Mouse (Mus musculus) adrenal gland, adult 8-10 months (tissue): ENCODE data around the gene Vamp5. TPM values are rescaled to one million over a fixed set of nuclear protein-coding genes. Genes with fewer than 3 reads are reported as not detected.

ENCODE experiments used
- DNase-seq: peaks from one replicate; pipeline ENCODE4 v3.0.0; 2022
- total RNA-seq, 4 experiments: library from RNA; stranded (reverse); gene quantifications; 2 replicates each; pipeline ENCODE4 v1.2.4; 2022

Gene Vamp5
- total RNA-seq, 4 experiments from 2014 or later = 37.2 to 56.4 (median 40.4) TPM

DNA sequence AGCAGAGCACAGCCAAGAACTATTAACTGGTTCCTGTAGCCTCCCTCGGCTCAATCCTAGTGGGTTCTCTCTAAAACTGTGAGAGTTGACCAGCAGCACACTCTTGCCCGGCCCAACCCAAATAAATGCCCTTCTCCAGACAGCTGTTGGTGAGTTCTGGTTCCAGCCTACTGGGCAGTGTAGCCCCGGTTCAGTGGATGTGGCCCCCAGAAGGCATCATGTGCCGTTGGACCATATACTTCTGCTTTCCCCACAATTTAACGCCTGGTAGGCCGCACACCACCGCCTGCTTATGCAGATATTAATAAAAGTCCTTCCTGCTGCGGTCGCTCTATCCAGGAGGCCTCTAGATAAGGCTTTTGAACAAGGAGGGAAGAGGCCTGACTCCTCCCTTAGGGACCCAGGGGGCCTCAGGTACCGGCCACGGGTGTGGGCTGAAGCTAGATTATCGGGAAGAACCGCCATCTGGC, 9.2 kb upstream of the Vamp5 start:
- no peak for DNase-seq

DNA sequence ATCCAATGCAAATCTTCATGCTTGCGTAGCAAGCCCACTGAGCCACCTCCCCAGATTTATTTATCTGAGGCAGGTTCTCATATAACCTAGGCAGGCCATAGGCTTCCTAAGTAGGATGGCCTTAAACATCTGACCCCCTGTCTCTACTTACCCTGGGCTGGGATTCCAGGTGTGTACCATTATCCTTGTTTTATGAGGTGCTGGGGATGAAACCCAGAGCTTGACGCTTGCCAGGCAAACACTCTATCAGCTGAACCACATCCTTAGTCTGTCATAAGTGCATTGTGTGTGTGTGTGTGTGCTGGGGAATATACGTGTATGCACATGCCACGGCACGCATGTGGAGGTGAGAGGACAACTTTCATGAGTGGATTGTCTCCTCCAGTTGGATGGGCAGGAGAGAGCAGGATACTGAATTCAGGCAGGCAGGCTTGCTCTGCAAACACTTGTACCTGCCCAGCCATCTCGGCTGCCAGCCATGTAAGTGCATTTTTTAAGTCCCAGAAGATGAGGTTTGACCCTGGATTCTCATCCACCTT, 8.6 kb upstream of the Vamp5 start:
- no peak for DNase-seq

DNA sequence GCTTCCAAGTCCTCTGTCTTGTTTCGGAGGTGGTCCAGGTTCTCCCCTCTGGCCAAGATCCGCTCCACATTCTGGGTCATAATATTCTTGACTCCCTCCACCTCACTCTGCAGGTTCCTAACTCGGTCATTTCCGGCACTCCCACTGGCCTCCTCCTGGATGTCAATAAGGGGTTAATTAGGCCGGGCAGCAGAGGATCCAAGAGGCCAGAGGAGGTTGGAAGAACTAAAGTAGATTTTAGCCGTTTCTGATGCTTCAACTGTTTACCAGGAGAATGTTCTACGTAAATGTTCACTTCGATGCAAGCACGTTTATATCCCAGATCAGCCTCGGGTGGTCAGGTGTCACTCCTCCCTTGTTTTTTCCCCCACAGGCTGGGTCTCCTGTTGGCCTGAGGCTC, 8.0 kb upstream of the Vamp5 start:
- DNase-seq = no peak

DNA sequence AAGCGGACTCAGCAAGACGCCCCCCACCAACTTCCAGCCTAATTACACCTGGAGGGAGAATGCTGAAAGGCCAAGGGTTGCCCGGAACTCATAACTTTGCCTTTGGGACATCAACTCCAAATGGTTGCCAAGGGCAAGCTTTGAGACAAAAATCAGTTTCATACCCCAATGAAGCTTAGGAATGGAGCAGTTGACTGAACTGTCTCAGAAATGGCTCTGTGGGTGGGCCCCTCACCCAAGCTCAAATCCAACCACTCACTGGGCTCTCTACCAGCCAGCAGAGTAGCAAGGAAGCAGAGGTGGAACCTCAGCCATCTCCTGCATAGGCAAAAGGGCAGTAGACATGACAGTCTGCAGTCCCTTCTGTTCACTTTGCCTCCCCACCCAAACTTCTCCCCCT, 7.5 kb upstream of the Vamp5 start:
- no peak for DNase-seq

DNA sequence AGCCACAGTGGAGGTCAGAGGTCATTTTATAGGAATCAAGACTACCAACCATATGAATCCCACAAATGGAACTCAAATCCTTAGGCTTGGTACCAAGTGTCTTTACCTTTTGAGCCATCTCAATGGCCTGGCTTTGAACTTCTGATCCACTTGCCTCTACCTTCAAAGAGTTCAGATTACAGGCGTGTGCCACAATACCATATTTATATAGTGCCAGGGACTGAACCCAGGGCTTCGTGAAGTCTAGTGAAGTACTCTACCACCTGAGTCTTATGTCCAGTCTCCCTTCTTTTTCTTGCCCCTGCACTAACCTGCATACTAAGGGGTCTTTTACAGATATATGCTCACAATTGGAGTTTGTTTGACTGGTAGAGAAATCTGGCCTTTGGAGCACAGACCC, 6.3 kb upstream of the Vamp5 start:
- no peak for DNase-seq

DNA sequence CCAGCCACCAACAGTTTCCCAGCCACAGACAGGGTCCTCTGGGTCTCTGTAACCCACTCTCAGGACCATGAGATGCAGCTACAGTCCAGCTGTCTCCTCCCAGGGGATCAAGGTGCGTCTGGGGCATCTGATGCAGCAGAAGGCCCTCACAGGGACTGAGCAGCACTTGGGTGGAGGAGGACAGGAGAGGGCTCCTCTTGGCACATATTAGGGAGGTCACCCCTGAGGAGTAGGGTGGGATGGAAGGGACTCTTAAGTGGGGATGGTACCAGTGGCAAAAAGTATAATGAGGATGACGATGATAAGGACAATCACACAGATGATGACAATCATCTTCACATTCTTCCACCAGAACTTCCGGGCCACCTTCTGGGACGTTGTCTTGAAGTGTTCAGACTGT, 5.0 kb upstream of the Vamp5 start:
- no peak for DNase-seq

DNA sequence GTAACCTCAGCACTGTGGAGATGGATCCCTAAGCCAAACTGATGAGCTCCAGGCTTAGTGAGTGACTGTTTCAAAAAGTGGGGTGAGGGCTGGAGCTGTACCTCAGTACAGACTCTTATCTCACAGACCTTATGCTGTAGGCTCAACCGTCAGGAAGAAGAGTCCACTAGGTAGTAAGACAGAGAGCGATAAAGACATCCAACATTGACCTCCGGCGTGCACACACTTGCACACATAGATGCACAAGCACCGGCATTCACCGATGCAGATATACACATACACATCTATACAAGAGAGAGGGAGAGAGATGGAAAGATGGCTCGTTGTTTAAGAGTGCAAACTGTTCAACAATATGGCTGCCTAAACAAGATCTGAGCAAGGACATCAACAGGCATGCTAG, 3.7 kb upstream of the Vamp5 start:
- no peak for DNase-seq

DNA sequence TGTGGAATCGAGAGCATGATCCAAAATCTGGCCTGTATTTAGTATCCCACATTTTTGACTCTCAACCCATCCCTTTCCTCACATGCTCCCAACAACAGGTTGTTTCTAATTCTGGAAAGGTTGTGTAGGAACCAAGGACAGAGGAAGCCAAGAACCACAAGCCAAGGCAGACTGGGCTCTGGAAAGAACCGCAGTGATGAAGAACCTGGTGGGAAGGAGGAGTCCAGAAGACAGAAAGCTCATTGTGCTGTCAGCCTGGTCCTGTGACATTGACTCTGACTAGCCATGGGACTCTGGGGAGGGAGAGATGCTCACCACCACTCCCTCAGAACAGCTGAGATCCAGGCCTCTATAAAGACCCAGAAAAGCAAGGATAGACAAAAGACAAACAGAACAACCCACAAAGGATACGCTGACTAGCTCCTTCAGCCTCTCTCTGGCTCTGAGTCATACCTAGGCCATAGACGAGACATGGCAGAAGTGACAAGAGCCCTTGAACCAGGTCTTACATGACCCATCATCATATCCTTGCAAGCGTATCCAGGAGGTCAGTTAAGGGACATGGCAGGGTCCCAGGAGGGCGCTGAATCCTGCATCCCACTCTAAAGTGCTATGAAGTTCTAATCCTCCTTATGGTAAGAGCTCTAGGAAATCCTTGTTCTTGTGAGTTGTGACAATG, 3.0 kb upstream of the Vamp5 start:
- DNase-seq = no peak

DNA sequence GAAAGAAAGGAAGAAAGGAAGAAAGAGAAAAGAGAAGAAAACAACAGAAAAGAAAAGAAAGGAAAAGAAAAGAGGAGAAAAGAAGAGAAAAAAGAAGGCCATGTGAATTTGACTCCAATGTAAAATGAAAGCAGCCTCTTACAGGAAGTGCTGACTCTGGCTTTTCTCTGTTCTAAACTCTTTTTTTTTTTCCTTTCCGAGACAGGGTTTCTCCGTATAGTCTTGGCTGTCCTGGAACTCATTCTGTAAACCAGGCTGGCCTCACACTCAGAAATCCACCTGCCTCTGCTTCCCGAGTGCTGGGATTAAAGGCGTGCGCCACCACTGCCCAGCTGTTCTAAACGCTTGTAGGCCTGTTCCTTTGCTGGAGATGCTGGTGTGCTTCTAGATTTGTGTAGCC, 2.2 kb upstream of the Vamp5 start:
- DNase-seq = no peak

DNA sequence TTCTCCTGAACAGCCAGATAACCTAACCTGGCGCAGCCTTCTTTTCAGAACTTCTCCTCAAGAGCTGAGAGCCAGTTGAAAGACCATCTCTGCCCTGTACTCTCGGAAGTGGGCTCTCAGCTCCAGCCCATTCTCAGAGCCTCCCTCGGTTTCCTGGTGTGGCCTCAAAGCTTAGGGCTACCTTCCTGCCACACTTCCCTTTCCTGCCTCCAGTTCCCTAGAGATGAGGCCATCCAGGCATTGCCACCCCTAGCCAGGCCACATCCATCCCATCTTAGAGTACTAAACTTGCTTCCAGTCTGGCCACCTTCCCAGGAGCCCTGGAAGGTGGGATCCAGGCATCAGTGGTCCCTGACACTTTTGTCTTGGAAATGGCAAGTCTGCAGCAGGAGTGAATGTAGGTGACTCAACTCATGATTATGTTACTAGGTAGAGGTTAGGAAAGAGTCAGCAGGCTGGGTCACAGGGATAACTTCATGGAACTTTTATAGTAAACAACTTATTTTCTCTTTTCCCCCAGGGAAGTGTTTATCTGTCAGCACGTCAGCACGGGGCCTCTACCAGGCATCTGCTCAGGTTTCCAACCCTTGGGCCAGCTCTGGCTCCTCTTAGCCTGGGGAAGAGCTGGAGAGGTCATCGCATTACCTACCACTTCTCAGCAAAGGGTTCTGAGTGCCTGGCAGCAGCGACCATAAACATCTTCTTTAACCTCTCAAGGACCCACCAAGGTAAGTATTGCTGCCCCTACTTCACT, 714 bp downstream of the Vamp5 start:
- DNase-seq = no peak

DNA sequence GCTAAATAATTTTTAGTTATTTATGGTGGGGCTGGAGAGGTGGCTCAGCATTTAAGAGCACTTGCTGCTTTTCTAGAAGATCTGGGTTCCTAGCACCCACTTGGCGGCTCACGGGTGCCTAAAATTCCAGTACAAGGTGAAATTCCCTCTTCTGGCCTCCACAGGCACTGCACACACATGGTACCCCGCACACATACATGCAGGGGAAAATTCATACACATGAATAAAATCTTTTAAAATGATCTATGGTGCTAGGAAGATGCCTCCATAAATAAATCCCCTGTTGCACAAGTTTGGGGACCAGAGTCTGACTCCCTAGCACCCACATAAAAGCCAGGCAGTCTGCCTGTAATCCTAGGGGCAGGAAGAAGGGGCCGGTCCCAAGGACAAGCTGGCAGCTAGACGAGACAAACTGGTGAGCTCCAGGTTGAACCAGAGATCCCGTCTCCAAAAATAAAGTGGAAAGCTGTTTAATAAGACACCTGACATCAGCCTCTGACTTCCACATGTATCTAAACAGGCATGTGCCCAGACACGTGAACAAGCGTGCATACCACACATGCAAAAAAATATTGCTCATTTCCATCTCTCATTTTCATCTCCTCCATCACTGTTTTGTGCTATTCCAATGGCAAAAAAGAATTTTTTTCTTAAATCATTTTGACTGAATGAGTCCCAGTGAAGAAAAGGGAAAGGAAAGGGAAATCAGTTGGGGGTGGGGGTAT, 1.6 kb downstream of the Vamp5 start:
- DNase-seq = no peak

DNA sequence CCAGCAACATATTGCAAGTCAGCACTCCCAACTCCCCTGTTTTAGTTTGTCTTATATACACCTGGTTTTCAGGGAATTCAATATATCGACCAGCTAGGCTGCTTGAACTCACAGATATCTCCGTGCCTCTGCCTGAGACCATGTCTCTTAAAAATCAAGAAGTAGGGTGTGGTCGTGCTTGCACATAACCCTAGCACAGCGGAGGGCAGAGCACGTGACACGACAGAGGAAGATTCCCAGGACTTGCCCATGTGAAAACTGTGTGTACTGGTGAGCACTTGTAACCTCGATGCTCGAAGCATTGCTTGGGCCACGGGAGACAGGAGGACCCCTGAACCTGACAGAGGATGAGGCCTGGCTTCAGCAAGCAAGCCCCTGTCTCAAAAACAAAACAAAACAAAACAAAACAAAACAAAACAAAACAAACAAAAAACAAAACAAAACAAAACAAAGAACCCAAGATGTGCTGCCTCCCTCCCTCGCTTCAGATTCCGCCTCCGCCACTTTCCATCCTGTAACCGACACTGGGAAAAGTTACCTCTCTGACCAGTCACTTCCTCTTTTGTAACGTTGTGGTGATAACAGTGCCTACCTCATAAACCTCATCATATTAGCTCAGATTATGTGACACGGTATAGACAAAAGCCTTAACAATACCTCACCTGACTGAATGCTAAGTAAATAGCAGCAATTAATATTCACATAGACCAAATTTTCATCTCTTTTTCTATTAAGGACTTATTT, 5.3 kb downstream of the Vamp5 start:
- no peak for DNase-seq

DNA sequence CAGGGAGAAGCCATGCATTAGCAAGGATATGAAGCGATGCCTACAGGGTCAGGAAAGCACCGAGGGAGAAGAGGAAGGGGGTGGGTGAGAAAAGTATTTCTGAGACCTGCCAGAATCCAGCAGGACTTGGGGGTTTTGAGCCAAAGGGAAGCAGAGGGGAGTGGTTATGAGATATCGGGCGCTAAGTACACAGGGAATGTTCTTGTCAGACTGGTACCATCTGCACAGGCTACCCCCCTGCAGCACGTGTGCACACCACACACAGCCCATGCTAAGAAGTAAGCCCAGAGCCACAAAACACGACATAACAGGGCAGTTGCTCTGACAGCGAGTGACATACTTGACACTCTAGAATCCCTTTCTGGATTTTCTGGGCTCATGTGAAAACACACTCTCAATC, 6.1 kb downstream of the Vamp5 start:
- DNase-seq = no peak

DNA sequence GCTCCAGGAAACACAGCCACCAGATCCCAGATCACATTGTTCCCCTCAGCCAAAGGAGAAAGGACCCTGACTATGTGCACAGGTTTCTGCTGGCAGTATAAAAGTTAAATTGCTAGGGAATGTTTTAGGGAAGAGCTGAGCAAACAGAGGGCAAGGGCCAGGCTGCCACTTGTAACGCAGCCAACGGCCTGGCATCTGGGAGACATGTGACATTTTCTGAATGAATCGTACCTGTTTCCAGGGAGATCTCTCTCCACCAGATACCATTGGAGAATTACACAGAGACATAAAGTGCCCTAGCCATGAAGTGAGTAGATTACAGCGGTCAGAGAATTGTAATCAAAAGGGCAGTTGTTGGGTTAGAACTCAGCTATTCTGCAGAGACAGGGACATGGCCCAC, 7.1 kb downstream of the Vamp5 start:
- no peak for DNase-seq

DNA sequence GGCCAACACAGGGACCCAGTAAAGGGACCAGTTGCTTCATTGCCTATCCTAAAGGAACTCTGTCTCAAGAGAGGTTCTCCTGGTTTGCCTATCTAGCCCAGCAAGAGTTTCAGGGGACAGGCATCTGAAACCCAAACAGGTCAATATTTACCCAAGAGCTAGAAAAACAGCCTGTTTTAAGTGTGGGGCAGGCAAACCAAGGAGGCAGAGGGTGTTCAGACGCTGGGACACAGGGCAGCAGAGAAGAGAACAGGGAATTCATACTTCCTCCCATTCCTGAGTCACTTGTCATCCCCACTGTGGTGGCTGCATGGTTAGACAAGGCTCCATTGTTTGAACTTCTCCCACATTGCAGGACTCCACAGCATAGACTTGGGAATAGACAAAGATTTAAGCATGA, 8.7 kb downstream of the Vamp5 start:
- DNase-seq = no peak

DNA sequence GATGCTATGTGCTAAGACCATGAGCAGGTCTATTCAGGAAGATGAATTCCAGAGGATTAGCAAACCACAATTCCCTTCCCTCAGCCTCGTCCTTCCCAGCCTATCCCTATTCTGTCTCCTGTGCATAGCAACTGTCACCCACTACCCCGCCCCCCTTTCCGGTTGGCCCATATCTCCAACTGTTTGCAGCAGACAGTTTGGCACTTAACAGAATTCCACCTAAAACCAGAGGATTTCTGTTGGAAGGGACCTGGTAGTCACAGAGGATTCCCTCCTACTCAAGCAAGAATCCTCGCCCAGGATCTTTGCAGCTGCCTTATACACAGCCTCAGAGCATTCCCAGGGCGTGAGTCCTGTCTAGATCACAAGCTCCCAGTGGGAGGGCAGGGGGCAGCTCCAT, 9.1 kb downstream of the Vamp5 start:
- no peak for DNase-seq

DNA sequence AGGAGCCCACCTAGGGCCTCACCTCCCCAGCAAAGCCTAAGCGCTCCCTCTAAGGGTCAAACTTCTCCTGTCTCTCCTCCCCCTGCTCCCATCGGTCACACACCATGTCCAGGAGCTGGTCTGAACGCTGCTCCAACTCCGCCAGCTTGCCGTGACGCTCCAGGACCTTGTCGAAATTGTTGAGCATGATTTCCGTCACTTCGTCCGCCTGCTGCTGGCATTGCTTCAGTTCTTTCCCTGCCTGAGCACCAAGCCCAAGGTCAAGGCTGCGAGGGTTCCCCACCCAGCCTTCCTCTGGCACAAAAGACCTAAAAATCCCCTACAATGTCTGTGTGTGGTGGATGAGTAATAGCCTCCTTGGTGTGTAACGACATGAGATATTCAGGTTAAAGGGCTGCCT, 10.2 kb downstream of the Vamp5 start:
- DNase-seq = peak; percentile 84

DNA sequence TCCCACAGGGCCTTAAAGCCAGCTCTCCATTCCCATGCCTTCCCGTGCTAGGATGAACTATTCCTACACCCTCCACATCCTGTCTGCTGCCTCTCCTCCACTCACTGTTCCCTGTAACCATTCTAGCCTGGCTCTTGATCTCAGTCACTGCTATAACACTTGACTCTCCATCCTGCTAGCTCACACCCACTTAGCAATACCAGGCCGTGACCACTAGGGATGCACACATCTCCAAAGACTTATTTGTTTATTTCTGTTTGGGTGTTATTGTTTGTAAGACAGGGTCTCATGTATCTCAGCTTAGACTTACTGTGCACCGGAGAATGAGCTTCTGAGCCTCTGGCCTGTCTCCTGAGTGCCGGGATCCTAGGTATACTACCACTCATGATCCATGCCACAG, 10.7 kb downstream of the Vamp5 start:
- DNase-seq = no peak

DNA sequence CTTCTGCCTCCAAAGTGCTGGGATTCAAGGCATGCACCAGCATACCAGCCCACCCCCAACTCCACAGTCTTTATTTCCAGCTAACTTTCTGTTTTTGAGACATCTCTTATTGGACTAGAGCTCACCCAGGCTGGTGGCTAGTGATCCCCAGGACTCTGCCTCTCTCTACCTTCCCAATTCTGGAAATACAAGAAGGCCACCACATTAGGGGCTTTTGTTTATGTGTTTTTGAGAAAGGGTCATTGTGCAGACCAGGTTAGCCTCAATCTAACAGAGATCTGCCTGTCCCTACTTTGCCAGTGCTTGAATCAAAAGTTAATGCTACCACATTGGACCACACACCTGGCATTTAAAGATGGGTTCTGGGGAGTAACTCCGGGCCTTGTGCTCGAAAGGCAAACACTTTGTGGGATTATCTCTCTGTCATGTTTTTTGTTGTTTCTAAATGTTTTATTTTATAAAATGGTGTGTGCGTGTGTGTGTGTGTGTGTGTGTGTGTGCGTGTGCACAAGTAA, 12.8 kb downstream of the Vamp5 start:
- DNase-seq = no peak

DNA sequence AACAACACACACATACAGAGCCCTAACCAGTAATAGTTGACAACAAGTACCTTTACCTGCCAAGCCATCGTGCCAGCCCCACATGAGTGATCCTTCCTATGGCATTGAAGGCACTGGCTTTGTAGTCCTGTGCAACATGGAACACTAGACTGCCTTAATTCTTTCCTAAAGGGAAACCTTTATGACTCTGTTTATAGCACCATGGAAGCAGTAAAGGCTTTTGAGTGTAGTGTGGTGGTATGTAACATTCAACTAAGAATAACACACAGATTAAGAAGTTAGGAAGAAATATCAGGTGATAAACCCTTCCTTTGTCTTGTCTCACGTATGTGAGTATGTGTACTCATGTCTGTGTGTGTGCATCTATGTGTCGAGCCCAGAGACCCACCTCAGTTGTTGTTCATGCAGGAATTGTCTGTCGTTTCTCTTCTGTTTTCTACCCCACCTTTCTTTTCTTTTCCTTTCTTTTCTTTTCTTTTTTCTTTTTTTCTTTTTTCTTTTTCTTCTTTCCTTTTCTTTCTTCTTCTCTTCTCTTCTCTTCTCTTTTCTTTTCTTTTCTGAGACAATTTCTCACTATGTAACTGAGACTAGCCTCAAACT, 13.3 kb downstream of the Vamp5 start, which contains the start of gene Rnf181:
Rnf181 (minus strand) TSS at position 113 of the 600 bp plus-strand sequence.
- DNase-seq = no peak

DNA sequence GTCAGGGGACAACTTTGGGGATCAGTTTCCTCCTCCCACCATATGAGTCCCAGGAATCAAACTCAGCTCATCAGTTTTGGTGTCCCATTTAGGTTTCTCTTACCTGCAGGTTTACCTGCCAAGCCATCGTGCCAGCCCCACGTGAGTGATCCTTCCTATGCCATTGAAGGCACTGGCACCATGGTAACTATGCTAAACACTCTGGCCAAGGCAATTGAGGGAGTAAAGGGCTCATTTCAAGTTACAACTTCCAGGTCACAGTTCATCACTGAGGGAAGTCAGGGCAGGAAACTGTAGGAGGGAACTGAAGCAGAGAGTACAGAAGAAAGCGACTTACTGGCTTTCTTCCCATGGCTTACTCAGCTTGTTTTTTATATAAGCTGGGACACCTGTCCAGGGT, 14.0 kb downstream of the Vamp5 start:
- no peak for DNase-seq

DNA sequence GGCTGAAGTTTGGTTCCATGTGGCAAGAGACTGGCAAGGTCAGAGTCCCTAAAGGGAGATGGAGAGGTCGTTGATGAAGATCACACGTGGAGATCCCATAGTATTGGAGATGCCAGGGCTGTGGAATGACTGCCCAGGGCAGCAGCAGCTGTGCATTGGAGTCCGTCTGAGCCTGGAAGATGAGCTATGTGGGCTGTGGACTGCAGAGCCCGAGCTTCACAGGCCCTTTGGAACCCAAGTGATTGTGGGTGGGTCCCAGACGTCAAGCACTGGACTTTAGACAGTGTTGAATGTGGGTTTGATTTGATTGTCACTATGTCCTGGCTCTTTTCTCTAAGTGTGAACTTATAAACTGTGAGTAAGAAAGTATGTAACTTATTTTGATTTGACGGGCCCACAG, 15.3 kb downstream of the Vamp5 start:
- no peak for DNase-seq
